Comparison of ENCODE assay signal across 14 mouse cellular contexts in the genomic region with DNA sequence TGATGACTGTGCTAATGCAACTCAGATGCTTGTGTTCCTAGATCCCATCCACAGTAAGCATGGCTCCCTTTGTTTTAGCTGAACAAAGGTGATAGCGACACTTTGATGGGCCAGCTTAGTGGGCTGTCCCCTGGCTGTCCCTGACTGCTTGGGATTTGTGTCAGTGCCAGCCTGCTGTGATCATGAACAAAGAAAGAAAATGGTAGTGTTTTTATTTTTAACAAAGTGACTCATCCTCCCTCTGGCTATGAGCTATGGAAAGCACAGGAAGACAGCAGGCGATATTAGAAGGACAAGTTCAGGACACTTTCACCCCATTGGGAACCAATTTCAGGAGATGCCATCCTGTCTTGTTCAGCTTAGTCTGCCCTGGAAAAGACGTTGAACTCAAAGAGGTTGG.
"Had no signal": no experiment of that assay in that cellular context is flagged by ENCODE, and none has a peak within 500 bp of the region (broad histone marks: within the 10 kb centered on the region; RNA-seq: fewer than 3 reads in every experiment).

No protein-coding gene starts in this region.

- ATAC-seq: liver, embryonic 12.5 days had no signal

- DNase-seq: kidney, postnatal 36 days; layer of hippocampus, adult 9-11 months; layer of hippocampus, postnatal 36 days; lung, embryonic 14.5 days; lung, postnatal 10 days; lung, postnatal 4 days; midbrain, embryonic 14.5 days; thymus, postnatal 4 days had no signal

- H3K4me3 ChIP-seq: limb, embryonic 15.5 days; liver, embryonic 12.5 days; midbrain, embryonic 10.5 days; myocyte had no signal

- H3K27ac ChIP-seq: kidney, postnatal 0 days; limb, embryonic 15.5 days; liver, embryonic 12.5 days; midbrain, embryonic 10.5 days; stomach, postnatal 0 days had no signal

- H3K4me1 ChIP-seq: limb, embryonic 15.5 days; liver, embryonic 12.5 days; midbrain, embryonic 10.5 days had no signal

- H3K27me3 ChIP-seq: limb, embryonic 15.5 days; liver, embryonic 12.5 days had no signal
